10 mouse cellular contexts compared by ENCODE assay signal in the genomic region with DNA sequence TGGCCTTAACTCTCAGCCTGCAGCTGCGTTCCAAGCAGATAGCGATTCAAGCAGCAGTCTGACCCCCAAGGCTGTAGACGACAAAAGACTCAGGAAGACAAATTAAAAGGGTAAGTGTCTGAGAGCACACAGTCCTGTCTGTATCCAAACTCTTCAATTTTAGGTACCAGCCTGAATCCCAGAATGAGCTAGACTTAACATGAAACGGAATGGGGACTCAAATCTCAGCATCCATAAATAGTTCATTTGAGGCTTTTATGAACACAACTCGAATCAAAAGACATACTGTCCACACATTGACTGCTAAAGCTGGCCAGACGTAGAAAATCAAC. TPM values are rescaled to one million over a fixed set of nuclear protein-coding genes. Genes with fewer than 3 reads are reported as not detected.
DNase-seq lines count a peak whose midpoint lies in the region; ATAC-seq and TF ChIP-seq lines count a peak whose summit lies in the region.
"Had no signal": no experiment of that assay in that cellular context is flagged by ENCODE, and none has a peak within 500 bp of the region (broad histone marks: within the 10 kb centered on the region; RNA-seq: fewer than 3 reads in every experiment).

No protein-coding gene starts in this region.

- H3K9me3 ChIP-seq in neural tube, embryonic 11.5 days (ENCODE audit: control insufficient read depth, low read length), result no peaks in the 10 kb centered on the region
- no peaks in the 10 kb centered on the region for H3K9me3 ChIP-seq in liver, embryonic 12.5 days (replicated peaks)
- no peaks in the 10 kb centered on the region for H3K9me3 ChIP-seq in stomach, postnatal 0 days (ENCODE audit: control insufficient read depth, low read length)

- peaks cover 10% of the 10 kb centered on the region; the same call in 1 of the 2 replicates for H3K4me1 ChIP-seq in neural tube, embryonic 11.5 days (ENCODE audit: control insufficient read depth, insufficient read depth, low read length)
- no peaks in the 10 kb centered on the region for H3K4me1 ChIP-seq in liver, embryonic 12.5 days
- no peaks in the 10 kb centered on the region for H3K4me1 ChIP-seq in stomach, postnatal 0 days (replicated peaks; ENCODE audit: control insufficient read depth, insufficient read depth)

- no peaks in the 10 kb centered on the region for H3K27me3 ChIP-seq in neural tube, embryonic 11.5 days (ENCODE audit: control insufficient read depth, insufficient read depth, low read length)
- no peaks in the 10 kb centered on the region for H3K27me3 ChIP-seq in liver, embryonic 12.5 days (replicated peaks)
- H3K27me3 ChIP-seq in stomach, postnatal 0 days (ENCODE audit: control insufficient read depth, insufficient read depth, low read length), result no peaks in the 10 kb centered on the region

- H3K9ac ChIP-seq in neural tube, embryonic 11.5 days (ENCODE audit: low read length), result peak overlapping the region; percentile 57
- H3K9ac ChIP-seq in liver, embryonic 12.5 days, result 0 out of 2 replicates have a peak overlapping the region, but pooled peaks have one; percentile 45
- H3K9ac ChIP-seq in stomach, postnatal 0 days (ENCODE audit: low read length), result peak overlapping the region; percentile 78

- peak overlapping the region; percentile 28 for H3K4me3 ChIP-seq in neural tube, embryonic 11.5 days (ENCODE audit: low read depth, low read length)
- H3K4me3 ChIP-seq in liver, embryonic 12.5 days, result peak overlapping the region; percentile 36
- H3K4me3 ChIP-seq in stomach, postnatal 0 days (ENCODE audit: low read depth, low read length), result peak overlapping the region; percentile 55

- DNase-seq in embryo, embryonic 9.5 days (ENCODE audit: extremely low spot score), result peak; percentile 39
- no peak for DNase-seq in embryo, embryonic 10.5 days (ENCODE audit: low spot score)
- no peak for DNase-seq in neural tube, embryonic 11.5 days (ENCODE audit: low spot score)
- no peak for DNase-seq in neural tube, embryonic 10.5 days (ENCODE audit: extremely low spot score, low spot score)
- no peak for DNase-seq in stomach, postnatal 0 days (ENCODE audit: low spot score)
- DNase-seq in right cerebral cortex, postnatal 4 days, result no peak
- no peak for DNase-seq in ovary, postnatal 10 days (ENCODE audit: low spot score)
- DNase-seq: right cerebral cortex, postnatal 25 days had no signal

- no peaks in the 10 kb centered on the region; the same call in 1 of the 2 replicates for H3K36me3 ChIP-seq in neural tube, embryonic 11.5 days (ENCODE audit: control insufficient read depth, insufficient read depth, low read length)
- H3K36me3 ChIP-seq in liver, embryonic 12.5 days, result peaks cover 12% of the 10 kb centered on the region
- no peaks in the 10 kb centered on the region for H3K36me3 ChIP-seq in stomach, postnatal 0 days (ENCODE audit: control insufficient read depth, insufficient read depth, low read length)

- peak overlapping the region; percentile 45 for H3K4me2 ChIP-seq in neural tube, embryonic 11.5 days (ENCODE audit: low read depth)
- peak overlapping the region; percentile 46 for H3K4me2 ChIP-seq in liver, embryonic 12.5 days
- peak overlapping the region; percentile 62 for H3K4me2 ChIP-seq in stomach, postnatal 0 days (replicated peaks; ENCODE audit: low read depth)

- ATAC-seq in neural tube, embryonic 11.5 days (ENCODE audit: insufficient read depth, low FRiP score, low TSS enrichment), result no peak
- no peak for ATAC-seq in liver, embryonic 12.5 days
- no peak for ATAC-seq in stomach, postnatal 0 days (ENCODE audit: low FRiP score, low TSS enrichment)
- ATAC-seq: inflammation-experienced regulatory T-cells, adult 6 months had no signal

- peak overlapping the region; percentile 80 for H3K27ac ChIP-seq in neural tube, embryonic 11.5 days (ENCODE audit: low read depth, low read length)
- peak overlapping the region; percentile 20 for H3K27ac ChIP-seq in liver, embryonic 12.5 days
- H3K27ac ChIP-seq in stomach, postnatal 0 days (replicated peaks), result peak overlapping the region; percentile 97

- TF ChIP-seq CTCF in stomach, postnatal 0 days (IDR thresholded peaks at IDR 0.05; ENCODE audit: low read depth), result no peak

- 22% methylated on average over 6 of the region's 6 CpGs for WGBS in neural tube, embryonic 11.5 days
- WGBS in liver, embryonic 12.5 days (ENCODE audit: insufficient replicate concordance), result 26% methylated on average over 6 of the region's 6 CpGs
- WGBS in stomach, postnatal 0 days, result 19% methylated on average over 6 of the region's 6 CpGs

- TF ChIP-seq EP300 in stomach, postnatal 0 days (optimal IDR thresholded peaks at IDR 0.05), result no peak

RNA-seq across cellular contexts. Expression of gene Cers5, which starts 46.4 kb away (rescaled TPM):
- 65.1 and 69.7 TPM in 2 replicates for polyA plus RNA-seq in neural tube, embryonic 11.5 days (2014; fragmentation: Nextera tagmentation; extraction: Ambion mirVana)
- 17.8 and 19.1 TPM in 2 replicates for polyA plus RNA-seq in liver, embryonic 12.5 days (2016; fragmentation: Nextera tagmentation; extraction: Ambion mirVana)
- polyA plus RNA-seq in stomach, postnatal 0 days (2015; fragmentation: Nextera tagmentation; extraction: Ambion mirVana), result 32.2 and 33.6 TPM in 2 replicates

RNA-seq across cellular contexts. Expression of gene Lima1, which starts 56.2 kb away (rescaled TPM):
- 33.1 and 40.0 TPM in 2 replicates for polyA plus RNA-seq in neural tube, embryonic 11.5 days (2014; fragmentation: Nextera tagmentation; extraction: Ambion mirVana)
- 10.6 and 11.0 TPM in 2 replicates for polyA plus RNA-seq in liver, embryonic 12.5 days (2016; fragmentation: Nextera tagmentation; extraction: Ambion mirVana)
- polyA plus RNA-seq in stomach, postnatal 0 days (2015; fragmentation: Nextera tagmentation; extraction: Ambion mirVana), result 70.1 and 77.1 TPM in 2 replicates

Comparison
In these comparisons a context has a peak if more than half of its experiments do, and no peak if none do; other contexts are left out.
1. H3K27ac ChIP-seq: peak in every context shown above with its lines; median percentile 97 in stomach, postnatal 0 days; 80 in neural tube, embryonic 11.5 days; 20 in liver, embryonic 12.5 days.